Mouse (Mus musculus): ENCODE measurements around the gene 4933405L10Rik. TPM values are rescaled to one million over a fixed set of nuclear protein-coding genes. Genes with fewer than 3 reads are reported as not detected.

The 4933405L10Rik gene
- polyA plus RNA-seq, 1 experiment from 2014 or later = 0.43 TPM

GRCm38 (mm10) chr8:105692449-105693182 is 14.8 kb upstream of the 4933405L10Rik start:
- WGBS = 95% methylated on average over 11 of the region's 11 CpGs
- no peak overlapping the region for H3K27ac ChIP-seq
- ATAC-seq (replicated peaks) = no peak
- no peaks in the 10 kb centered on the region for H3K27me3 ChIP-seq (replicated peaks)
- no peak overlapping the region for H3K4me2 ChIP-seq
- no peak overlapping the region for H3K4me3 ChIP-seq
- H3K36me3 ChIP-seq (replicated peaks) = peaks cover 9% of the 10 kb centered on the region
- H3K9ac ChIP-seq = no peak overlapping the region
- H3K9me3 ChIP-seq = no peaks in the 10 kb centered on the region
- peaks cover 14% of the 10 kb centered on the region for H3K4me1 ChIP-seq

DNA sequence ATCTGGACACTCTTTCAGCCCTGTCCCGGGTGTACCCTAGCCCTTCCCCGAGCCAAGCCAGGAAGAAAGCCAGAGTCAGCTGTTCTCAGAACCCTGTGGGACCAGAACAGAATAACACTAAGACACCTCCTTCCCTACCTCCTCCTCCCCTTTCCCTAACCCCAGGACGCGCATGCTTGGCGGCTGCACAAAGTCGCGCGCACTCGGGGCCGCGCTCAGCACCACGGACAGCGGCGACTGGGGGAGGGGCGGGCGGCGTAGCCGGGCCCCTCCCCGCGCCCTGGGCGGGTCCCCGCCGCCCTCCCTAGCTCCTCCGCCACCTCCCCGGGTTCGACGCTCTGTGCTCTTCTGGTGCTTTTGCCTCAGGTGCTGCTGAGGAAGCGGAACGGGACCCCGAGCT is 13.8 kb upstream of the 4933405L10Rik start:
- Histone ChIP-seq H3K27me3 (replicated peaks) (no peaks in the 10 kb centered on the region), H3K4me3 (peak overlapping the region; percentile 59), H3K4me1 (peaks cover 14% of the 10 kb centered on the region), H3K27ac (peak overlapping the region; percentile 85), H3K36me3 (replicated peaks) (peaks cover 19% of the 10 kb centered on the region), H3K9me3 (no peaks in the 10 kb centered on the region), H3K4me2 (peak overlapping the region; percentile 64), H3K9ac (peak overlapping the region; percentile 64)
- WGBS = 4% methylated on average over 30 of the region's 30 CpGs
- ATAC-seq (replicated peaks) = peak; percentile 72

DNA sequence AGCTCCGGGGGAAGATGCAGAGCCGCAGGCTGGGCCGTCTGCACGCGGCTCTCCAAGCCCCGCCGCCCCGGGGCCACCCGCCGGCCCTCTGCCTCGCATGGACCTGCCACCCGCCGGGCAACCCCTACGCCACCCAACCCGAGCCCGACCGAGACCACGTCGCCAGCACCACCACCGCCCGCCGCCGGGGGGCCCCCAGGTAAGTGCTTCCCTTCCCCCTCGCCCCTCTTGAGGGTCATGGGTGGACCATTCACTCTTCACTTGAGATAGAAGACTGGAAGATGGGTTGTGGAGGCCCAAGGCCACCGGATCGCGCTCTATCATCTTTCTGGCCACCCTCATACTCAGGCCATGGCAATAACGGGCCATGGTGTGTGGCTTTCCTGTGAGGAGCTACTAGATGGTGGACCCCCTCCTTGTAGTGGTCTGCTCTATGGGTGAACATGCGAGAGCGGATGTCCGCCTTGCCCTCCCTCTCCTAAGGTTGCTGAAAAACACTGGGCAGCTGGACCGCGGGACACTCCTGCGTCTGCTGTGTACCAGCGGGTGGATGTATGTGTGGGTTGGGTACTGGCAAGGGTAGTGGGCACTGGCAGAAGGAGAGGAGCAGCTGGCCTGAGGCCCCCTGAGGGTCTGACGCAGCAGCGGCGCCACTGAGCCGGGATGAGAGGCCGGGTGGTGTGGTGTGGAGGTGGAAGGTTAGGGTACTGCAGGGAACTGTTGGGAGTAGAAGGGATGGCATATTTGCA is 13.2 kb upstream of the 4933405L10Rik start:
- H3K27me3 ChIP-seq (replicated peaks) = no peaks in the 10 kb centered on the region
- peaks cover 20% of the 10 kb centered on the region for H3K36me3 ChIP-seq (replicated peaks)
- WGBS = 6% methylated on average over 40 of the region's 40 CpGs
- H3K9me3 ChIP-seq = no peaks in the 10 kb centered on the region
- peak overlapping the region; percentile 64 for H3K9ac ChIP-seq
- peak overlapping the region; percentile 59 for H3K4me3 ChIP-seq
- H3K4me1 ChIP-seq = peaks cover 14% of the 10 kb centered on the region
- peak; percentile 61 for ATAC-seq (replicated peaks)
- H3K4me2 ChIP-seq = peak overlapping the region; percentile 64
- H3K27ac ChIP-seq = peak overlapping the region; percentile 85

GRCm38 (mm10) chr8:105695080-105695780 is 12.2 kb upstream of the 4933405L10Rik start:
- WGBS = 81% methylated on average over 30 of the region's 30 CpGs
- H3K4me2 ChIP-seq = peak overlapping the region; percentile 64
- H3K9ac ChIP-seq = peak overlapping the region; percentile 64
- no peaks in the 10 kb centered on the region for H3K9me3 ChIP-seq
- H3K27me3 ChIP-seq (replicated peaks) = no peaks in the 10 kb centered on the region
- peaks cover 23% of the 10 kb centered on the region for H3K4me1 ChIP-seq
- peak overlapping the region; percentile 85 for H3K27ac ChIP-seq
- H3K36me3 ChIP-seq (replicated peaks) = peaks cover 20% of the 10 kb centered on the region
- H3K4me3 ChIP-seq = peak overlapping the region; percentile 59
- no peak for ATAC-seq (replicated peaks)

GRCm38 (mm10) chr8:105697196-105697780 is 10.2 kb upstream of the 4933405L10Rik start:
- H3K9ac ChIP-seq = no peak overlapping the region
- peaks cover 20% of the 10 kb centered on the region for H3K36me3 ChIP-seq (replicated peaks)
- no peaks in the 10 kb centered on the region for H3K27me3 ChIP-seq (replicated peaks)
- no peaks in the 10 kb centered on the region for H3K9me3 ChIP-seq
- whole genome bisulfite sequencing = 90% methylated on average over 17 of the region's 17 CpGs
- no peak overlapping the region for H3K27ac ChIP-seq
- H3K4me2 ChIP-seq = no peak overlapping the region
- no peak overlapping the region for H3K4me3 ChIP-seq
- no peak for ATAC-seq (replicated peaks)
- H3K4me1 ChIP-seq = peaks cover 32% of the 10 kb centered on the region

DNA sequence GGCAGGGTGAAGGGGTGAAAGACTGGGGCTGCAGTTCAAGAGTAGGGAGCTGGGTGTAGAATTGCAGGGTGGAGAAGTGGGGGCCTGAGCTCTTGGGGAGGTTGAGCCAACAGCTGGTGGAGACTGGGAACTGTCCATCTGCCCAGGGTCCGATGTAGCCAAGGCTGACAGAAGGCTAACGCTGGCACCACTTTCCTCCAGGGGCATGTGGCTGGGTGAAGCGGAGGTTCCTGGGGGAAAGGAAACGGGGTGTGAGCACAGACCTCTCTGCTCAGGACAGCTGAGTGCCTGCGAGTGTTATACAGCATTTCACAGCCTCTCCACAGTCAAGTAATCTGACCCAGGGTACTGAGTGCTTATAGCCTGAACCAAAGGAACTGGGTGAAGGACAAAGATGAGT is 8.7 kb upstream of the 4933405L10Rik start:
- no peak overlapping the region for H3K4me3 ChIP-seq
- no peak overlapping the region for H3K27ac ChIP-seq
- peaks cover 20% of the 10 kb centered on the region for H3K36me3 ChIP-seq (replicated peaks)
- 91% methylated on average over 5 of the region's 5 CpGs for WGBS
- no peak overlapping the region for H3K4me2 ChIP-seq
- no peaks in the 10 kb centered on the region for H3K27me3 ChIP-seq (replicated peaks)
- peaks cover 37% of the 10 kb centered on the region for H3K4me1 ChIP-seq
- no peak overlapping the region for H3K9ac ChIP-seq
- ATAC-seq (replicated peaks) = no peak
- no peaks in the 10 kb centered on the region for H3K9me3 ChIP-seq

GRCm38 (mm10) chr8:105699488-105700215 is 7.8 kb upstream of the 4933405L10Rik start:
- H3K4me2 ChIP-seq = peak overlapping the region; percentile 85
- peaks cover 20% of the 10 kb centered on the region for H3K36me3 ChIP-seq (replicated peaks)
- H3K9ac ChIP-seq = peak overlapping the region; percentile 59

DNA sequence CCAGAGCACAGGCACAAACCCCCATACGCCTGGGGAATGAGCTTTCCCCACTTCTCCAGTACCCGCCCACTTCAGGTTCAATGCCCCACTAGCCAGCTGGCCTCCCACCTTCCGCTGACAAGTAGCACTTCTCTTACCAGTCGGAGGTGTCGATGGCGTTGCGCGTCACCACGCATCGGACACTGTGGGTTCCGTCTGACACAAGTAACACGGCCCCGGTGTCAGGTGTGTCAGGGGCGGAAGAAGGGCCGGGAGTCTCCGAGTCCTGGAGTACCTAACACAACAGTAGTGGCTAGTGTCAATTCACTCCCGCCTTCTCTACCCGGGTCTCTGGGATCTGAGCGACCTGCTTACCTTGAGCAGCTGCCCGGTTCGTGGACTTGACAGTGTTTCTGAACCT is 6.9 kb upstream of the 4933405L10Rik start:
- peak overlapping the region; percentile 59 for H3K9ac ChIP-seq
- WGBS = under 1% methylated on average over 21 of the region's 21 CpGs
- H3K4me2 ChIP-seq = peak overlapping the region; percentile 85
- H3K36me3 ChIP-seq (replicated peaks) = peaks cover 20% of the 10 kb centered on the region
- no peaks in the 10 kb centered on the region for H3K9me3 ChIP-seq
- H3K4me1 ChIP-seq = peaks cover 25% of the 10 kb centered on the region
- ATAC-seq (replicated peaks) = peak; percentile 41; the same call in 1 of the 2 replicates
- no peaks in the 10 kb centered on the region for H3K27me3 ChIP-seq (replicated peaks)
- peak overlapping the region; percentile 64 for H3K4me3 ChIP-seq
- peak overlapping the region; percentile 92 for H3K27ac ChIP-seq

More at GRCm38 (mm10) chr8:105699488-105700215, 7.8 kb upstream of the 4933405L10Rik start:
- Histone ChIP-seq H3K4me3 (peak overlapping the region; percentile 64), H3K27ac (0 out of 2 replicates have a peak overlapping the region, but pooled peaks have one; percentile 92), H3K9me3 (no peaks in the 10 kb centered on the region), H3K27me3 (replicated peaks) (no peaks in the 10 kb centered on the region), H3K4me1 (peaks cover 34% of the 10 kb centered on the region)
- 90% methylated on average over 11 of the region's 11 CpGs for WGBS
- ATAC-seq (replicated peaks) = no peak

DNA sequence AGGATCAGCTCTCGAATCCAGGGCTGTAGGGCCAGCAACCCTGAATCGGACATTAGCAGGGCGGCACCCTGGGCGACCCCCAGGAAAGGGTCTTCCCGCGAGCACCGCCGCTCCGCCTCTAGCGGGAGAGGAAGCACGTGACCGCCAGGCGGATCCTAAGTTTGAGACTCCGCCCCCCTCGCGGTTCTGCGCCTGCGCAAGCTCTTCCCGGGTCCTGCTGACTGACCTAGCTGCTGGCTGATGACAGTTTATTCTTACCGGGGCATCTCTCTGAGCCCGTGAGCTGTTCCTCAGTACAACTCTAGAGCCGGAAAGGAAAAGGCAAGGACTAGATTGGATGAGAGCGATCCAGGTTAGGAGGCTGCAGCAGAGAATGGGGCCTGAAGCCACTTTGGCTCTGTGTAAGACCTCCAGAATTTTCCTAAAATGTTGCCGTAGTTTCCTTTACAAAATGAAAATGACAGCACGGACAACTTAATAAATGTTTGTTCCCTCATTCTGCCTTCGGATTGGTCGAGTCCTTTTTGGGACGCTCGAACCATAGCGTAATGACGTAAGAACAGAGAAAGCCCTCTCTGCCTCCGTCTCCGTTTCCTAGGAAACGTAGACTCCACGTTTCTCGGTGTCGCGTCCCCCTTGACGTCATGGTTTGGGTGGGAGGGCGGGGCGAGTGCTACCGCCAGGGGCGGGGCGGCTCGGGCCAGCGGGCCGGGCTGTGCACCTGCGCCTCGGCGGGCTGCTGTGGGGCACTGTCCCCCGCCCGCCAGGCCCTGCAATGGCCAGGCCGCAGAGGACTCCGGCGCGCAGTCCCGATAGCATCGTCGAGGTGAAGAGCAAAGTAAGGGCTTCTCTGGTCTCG is 6.3 kb upstream of the 4933405L10Rik start, which contains the start of the genes Acd and Pard6a:
Gene Acd (minus strand): TSS at position 137 of the 859 bp plus-strand sequence.
Gene Pard6a (plus strand): TSS at position 183 of the 859 bp plus-strand sequence.
- Histone ChIP-seq H3K9me3 (no peaks in the 10 kb centered on the region), H3K4me3 (peak within 1 kb of the TSS; percentile 64), H3K9ac (peak within 1 kb of the TSS; percentile 67), H3K4me1 (peaks cover 24% of the 10 kb centered on the region), H3K27me3 (replicated peaks) (no peaks in the 10 kb centered on the region), H3K27ac (peak within 1 kb of the TSS; percentile 92), H3K4me2 (peak within 1 kb of the TSS; percentile 85), H3K36me3 (replicated peaks) (peaks cover 20% of the 10 kb centered on the region)
- ATAC-seq (replicated peaks) = peak; percentile 79
- under 1% methylated on average over 60 of the region's 60 CpGs for WGBS

- ATAC-seq (replicated peaks) = peak; percentile 24
- H3K4me3 ChIP-seq = peak overlapping the region; percentile 64
- H3K9ac ChIP-seq = peak overlapping the region; percentile 67
- H3K36me3 ChIP-seq (replicated peaks) = peaks cover 17% of the 10 kb centered on the region
- peak overlapping the region; percentile 85 for H3K4me2 ChIP-seq
- WGBS = 36% methylated on average over 18 of the region's 18 CpGs
- no peaks in the 10 kb centered on the region for H3K9me3 ChIP-seq
- peaks cover 26% of the 10 kb centered on the region for H3K4me1 ChIP-seq
- H3K27ac ChIP-seq = peak overlapping the region; percentile 92
- H3K27me3 ChIP-seq (replicated peaks) = no peaks in the 10 kb centered on the region
These were observed 5.5 kb upstream of the 4933405L10Rik start for GRCm38 (mm10) chr8:105702001-105702401.
